Mouse (Mus musculus): Measurements from ENCODE around the gene Tcerg1l.

Tcerg1l gene

GRCm38 (mm10) chr7:138397485-138398181 lies at the start of gene Tcerg1l:
Gene Tcerg1l (minus strand): TSS chr7:138397730.
- DNase-seq (ENCODE audit: low read depth, low spot score), result no peak

DNA sequence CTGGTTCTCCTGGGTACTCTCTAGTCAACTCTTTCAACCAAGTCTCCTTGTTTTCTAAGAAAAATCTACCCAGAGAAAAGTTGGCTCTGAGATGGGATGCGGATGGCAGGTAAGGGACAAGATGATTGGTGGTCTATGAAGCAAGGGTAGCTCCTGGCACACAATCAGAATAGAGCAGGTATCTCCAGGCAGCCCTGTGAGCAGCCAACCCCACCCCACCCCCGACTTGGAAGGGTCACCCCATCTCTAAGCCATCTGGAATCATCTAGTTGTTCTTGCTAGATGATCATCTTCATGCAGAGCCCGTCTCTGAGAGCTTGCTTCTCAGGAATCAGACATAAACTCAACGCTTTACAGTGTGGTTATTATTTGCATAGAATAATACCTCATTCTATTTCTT lies 44.6 kb upstream of the Tcerg1l start:
- no peak for DNase-seq (ENCODE audit: low read depth, low spot score)

DNA sequence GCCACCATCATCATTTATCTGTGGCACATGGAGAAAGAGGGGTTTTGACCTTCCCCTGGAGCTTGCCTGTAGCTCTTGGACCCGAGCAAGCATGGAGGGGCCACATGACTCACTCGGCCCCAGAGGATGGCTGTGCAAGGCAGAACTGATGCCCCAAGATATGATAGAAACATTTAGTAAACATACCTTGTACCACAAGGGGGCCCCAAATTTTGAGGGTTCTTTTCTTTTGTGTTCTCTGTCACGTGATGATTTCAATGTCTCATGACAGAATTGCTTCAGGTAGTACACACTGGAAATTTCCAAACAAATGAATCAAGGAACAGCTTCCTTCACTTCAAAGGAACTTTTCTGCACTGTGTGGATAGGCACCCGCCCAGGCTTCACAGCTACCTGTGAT lies 35.0 kb upstream of the Tcerg1l start:
- peak; percentile 26 for DNase-seq (ENCODE audit: low read depth, low spot score)

DNA sequence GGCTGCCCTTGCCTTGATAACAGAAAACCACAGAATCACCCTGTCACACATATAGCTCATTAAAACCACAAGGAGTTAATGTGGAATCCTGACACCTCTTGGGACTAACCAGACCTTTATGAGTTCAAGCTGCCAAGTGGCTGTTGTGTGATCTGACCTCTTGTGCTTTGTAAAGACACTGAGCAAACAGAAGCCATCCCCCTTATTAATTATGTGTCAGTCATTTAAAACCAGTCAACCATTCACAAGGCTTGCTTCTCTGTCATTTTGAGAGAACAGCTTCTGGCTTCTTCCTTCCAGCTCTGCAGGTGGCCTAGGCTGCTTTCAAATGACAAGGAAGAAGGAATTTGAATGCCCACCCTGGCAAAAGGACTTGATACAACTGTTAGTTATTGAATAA lies 33.9 kb upstream of the Tcerg1l start:
- no peak for DNase-seq (ENCODE audit: low read depth, low spot score)

DNA sequence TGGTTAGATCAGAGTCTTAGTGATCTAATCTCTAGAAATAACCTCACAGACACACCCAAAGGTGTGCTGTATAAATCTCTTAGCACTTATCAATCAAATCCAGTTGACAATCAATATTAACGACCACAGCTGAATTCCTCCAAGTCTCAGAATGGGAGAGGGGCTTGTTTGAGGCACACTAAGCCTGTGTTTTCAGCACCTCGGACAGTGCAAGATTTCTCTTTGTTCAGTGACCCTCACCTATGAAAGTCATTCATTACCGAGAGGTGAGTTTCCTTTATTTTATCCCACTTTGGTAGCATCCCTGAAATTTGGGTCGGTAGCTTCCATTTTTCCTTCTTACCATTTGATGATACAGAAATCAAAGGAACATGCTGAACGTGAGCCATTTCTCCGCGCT lies 32.4 kb upstream of the Tcerg1l start:
- no peak for DNase-seq (ENCODE audit: low read depth, low spot score)

DNA sequence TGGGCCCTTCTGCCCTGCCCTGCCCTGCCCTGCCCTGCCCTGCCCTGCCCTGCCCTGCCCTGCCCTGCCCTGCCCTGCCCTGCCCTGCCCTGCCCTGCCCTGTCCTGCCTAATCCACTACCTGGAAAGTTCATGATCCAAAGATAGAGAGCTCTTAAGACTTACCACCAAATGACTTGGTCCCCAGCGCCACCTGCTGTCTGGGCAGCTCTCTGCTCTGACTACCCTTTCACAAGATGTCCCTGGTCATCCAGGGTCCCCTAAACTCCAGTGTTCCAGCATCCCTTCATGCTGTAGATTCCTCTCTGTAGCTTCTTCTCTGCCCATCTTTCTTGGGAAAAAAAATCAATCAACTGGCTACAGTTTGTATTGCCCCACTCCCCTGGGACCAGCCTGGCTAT lies 31.3 kb upstream of the Tcerg1l start:
- peak; percentile 63 for DNase-seq (ENCODE audit: low read depth, low spot score)

DNA sequence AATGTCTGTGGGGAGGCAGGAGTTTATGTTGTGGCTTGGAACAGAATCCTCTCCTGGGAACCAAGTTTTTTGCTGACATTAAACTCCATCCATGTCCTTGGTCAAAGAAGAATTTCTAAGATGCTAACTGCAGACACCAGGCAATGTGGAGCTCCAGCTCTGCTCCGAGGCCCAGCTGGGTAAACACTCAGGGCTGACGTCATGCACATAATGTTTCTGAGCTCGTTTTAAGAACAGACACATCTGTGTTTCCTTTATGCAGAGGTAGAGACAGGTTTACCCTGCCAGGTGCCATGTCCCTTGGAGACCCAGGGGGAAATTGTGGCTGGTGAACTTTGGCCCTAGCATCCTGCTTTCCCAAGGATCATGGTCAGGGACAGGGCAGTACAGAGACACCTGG lies 29.9 kb upstream of the Tcerg1l start:
- peak; percentile 17 for DNase-seq (ENCODE audit: low read depth, low spot score)

DNA sequence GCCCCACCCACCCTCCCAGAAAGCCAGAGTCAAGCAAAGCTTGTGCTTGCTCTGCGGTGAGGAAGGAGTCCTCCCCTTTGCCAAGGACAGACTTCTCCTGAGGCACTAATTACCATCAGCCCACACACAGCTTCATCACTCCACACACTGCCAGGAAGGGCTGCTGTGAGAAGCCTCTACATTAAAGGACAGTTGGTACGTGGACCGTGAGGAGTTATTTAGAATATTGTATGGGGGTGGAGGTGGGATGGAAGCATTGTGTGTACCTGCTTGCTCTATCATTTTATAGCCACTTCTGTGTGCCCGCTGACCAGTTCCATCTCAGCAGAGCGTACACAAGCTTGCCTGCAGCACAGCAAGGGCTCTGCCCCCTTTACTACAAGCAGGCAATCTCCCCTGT lies 16.0 kb upstream of the Tcerg1l start:
- no peak for DNase-seq (ENCODE audit: low read depth, low spot score)

- peak; percentile 77 for DNase-seq (ENCODE audit: low read depth, low spot score)
Measured at GRCm38 (mm10) chr7:138401641-138402040, 4.1 kb upstream of the Tcerg1l start.

DNA sequence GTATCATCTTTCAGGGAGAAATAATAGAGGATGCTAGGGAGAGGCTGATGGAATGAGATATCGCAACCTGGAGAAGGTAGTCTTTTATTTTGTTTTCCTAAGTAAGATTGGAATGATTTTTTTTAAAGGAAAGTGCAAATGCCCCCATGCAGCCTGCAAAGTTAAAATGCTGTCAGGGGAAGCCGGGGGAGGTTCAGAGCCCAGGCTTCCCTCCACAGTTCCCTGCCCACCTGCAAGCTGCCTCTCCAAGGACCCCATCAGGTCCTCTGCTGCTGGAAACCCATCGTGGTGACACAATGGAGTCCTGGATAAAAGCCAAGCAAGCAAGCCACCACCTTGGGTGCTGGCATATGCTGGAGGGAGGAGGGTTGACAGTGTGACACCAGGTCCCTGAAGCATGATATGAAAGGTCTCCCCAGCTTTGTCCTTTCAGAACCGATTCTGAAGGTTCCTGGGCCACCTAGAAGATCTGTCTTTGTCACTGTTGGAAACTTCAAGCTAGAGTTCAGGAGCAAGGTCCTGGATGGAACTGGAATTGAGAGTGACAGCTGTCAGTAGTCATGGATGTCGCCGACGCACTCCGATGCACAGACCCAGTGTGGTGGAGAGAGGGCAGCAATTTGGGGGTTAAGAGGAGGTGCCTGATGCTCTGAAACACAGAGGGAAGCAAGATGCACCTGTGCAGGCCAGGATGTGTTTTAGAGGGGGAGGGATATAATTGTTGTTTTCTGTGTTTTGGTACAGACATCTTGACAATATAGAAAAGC lies 3.2 kb upstream of the Tcerg1l start:
- peak; percentile 67 for DNase-seq (ENCODE audit: low read depth, low spot score)

GRCm38 (mm10) chr7:138398182-138398793 lies 758 bp upstream of the Tcerg1l start:
- DNase-seq (ENCODE audit: low read depth, low spot score), result no peak

GRCm38 (mm10) chr7:138396863-138397484 lies 556 bp downstream of the Tcerg1l start:
- no peak for DNase-seq (ENCODE audit: low read depth, low spot score)

DNA sequence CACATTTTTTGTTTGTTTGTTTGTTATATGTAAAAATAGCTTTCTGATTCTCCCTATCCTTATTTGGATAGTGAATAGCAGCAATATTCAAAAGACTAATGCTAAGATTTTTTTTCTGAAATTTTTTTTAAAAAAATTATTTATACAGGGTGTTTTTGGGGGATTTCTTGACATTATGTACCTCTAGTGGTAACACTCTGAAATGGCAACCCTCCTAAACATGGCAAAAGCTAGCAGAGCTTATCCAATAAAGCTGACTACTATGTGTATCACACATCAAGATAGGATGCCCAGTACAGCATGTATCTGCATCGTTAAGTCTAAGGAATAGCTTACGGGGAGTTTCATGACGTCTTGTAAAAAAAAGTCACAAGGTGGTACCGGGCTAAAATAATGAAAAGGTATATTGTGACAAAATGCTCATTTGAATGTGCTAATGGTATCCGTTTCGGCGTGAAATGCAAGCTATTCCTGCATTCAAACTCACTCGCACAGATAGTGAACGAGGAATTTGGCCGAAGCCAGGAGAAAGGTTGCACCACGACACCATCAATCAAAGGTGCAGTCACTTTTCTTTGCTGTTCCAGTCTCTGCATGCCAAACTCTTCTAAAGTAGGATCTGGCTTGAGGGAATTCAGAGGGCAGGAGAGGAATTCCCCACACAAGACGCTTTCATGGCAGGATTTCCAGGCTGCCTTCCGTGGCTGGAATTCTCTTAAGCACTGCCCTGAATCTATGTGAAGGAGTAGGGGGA lies 1.2 kb downstream of the Tcerg1l start:
- DNase-seq (ENCODE audit: low read depth, low spot score), result no peak

DNA sequence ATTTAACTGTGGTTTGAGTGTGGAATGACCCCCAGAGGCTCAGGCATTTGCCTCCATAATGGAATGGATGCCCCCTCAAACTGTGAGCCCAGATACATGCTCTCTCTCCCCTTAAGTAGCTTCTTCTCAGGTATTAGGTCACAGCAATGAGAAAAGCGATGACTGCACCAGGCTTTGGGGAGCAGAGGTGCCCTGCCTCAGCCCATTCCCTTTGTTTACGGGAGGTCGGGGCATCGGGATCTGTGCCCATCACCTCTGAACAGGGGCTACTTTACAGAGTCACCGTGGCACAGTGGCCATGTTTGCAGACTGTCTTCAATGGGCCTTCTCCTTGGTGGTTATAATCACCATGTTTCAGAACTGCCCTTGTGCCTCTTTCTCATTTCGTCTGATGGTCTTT lies 7.6 kb downstream of the Tcerg1l start:
- no peak for DNase-seq (ENCODE audit: low read depth, low spot score)

GRCm38 (mm10) chr7:138389071-138389470 lies 8.5 kb downstream of the Tcerg1l start:
- DNase-seq (ENCODE audit: low read depth, low spot score), result peak; percentile 83

GRCm38 (mm10) chr7:138379221-138379620 lies 18.3 kb downstream of the Tcerg1l start:
- peak; percentile 86 for DNase-seq (ENCODE audit: low read depth, low spot score)

- DNase-seq (ENCODE audit: low read depth, low spot score), result peak; percentile 59
Measured at GRCm38 (mm10) chr7:138378546-138378945, 19.0 kb downstream of the Tcerg1l start.

GRCm38 (mm10) chr7:138375573-138375972 lies 22.0 kb downstream of the Tcerg1l start:
- peak; percentile 75 for DNase-seq (ENCODE audit: low read depth, low spot score)

GRCm38 (mm10) chr7:138374376-138374775 lies 23.2 kb downstream of the Tcerg1l start:
- DNase-seq (ENCODE audit: low read depth, low spot score), result no peak

GRCm38 (mm10) chr7:138373530-138373929 lies 24.0 kb downstream of the Tcerg1l start:
- DNase-seq (ENCODE audit: low read depth, low spot score), result no peak

DNA sequence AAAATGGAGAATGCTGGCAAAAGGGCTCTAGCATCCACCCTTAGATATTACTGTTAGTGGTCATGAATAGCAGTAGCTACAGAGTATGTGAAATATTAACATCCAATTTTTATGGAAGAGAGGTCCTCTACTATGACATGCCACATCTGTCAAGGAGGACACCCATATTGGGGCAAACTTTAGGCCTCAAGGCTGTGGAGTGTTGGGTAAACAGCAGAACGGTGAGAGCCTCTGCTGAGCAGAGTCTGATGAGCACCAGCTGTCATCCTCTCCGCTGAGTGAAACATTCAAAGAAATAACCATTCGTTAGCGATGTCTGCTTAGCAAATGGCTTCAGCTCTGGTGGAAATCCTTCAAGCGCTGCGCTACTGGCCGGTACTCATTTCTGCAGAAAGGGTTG lies 30.0 kb downstream of the Tcerg1l start:
- DNase-seq (ENCODE audit: low read depth, low spot score), result no peak

- no peak for DNase-seq (ENCODE audit: low read depth, low spot score)
Measured at GRCm38 (mm10) chr7:138365519-138365918, 32.0 kb downstream of the Tcerg1l start.

Measured in A20 (cell line).